Mouse (Mus musculus) heart, adult 2 months (tissue): ENCODE results near the gene Hpse.

ENCODE experiments used
- CTCF ChIP-seq: fragments of 200-600 bp; IDR thresholded peaks from 2 replicates; pipeline ENCODE4 v1.8.1; 2022; ENCODE audit warnings: antibody characterized with exemption, mild to moderate bottlenecking, moderate library complexity
- EP300 ChIP-seq: fragments of 200-500 bp; IDR thresholded peaks from 2 replicates; pipeline ENCODE4 v1.6.1; 2011; ENCODE audit warnings: low read depth, low read length, control low read depth; ENCODE audit not compliant: insufficient read depth

- no peak for TF ChIP-seq CTCF
- TF ChIP-seq EP300: no peak
These were observed 17.4 kb upstream of the Hpse start for GRCm38 (mm10) chr5:100736919-100737318.
